Mouse (Mus musculus) MEL (cell line): ENCODE data around the gene Tnxb. TPM values are rescaled to one million over a fixed set of nuclear protein-coding genes. Genes with fewer than 3 reads are reported as not detected.

ENCODE experiments used
- DNase-seq: peaks from one replicate; pipeline ENCODE4 v3.0.0; 2011; ENCODE audit warnings: low read depth, low spot score
- H3K27ac ChIP-seq: 2 replicates; pipeline ENCODE4 v1.5.1; 2012; ENCODE audit warnings: low read depth, mild to moderate bottlenecking, control low read depth, low read length, moderate library complexity; ENCODE audit not compliant: control insufficient read depth
- H3K27me3 ChIP-seq, 2 experiments: fragments of 150-350 bp in 1 of 2; sonication (generic) in 1 of 2; 2 replicates each; pipeline ENCODE4 v1.6.1; 2012; ENCODE audit warnings: low read length in 2 of 2, mild to moderate bottlenecking in 2 of 2, improper control_type of control experiment in 1 of 2, moderate library complexity in 1 of 2; ENCODE audit not compliant: insufficient read depth in 2 of 2, control insufficient read depth in 1 of 2
- H3K36me3 ChIP-seq, 2 experiments: 2 replicates each; pipeline ENCODE4 v1.6.1; 2012 to 2014; ENCODE audit warnings: low read length in 2 of 2, improper control_type of control experiment in 1 of 2, inconsistent platforms in 1 of 2, mild to moderate bottlenecking in 1 of 2; ENCODE audit not compliant: insufficient read depth in 2 of 2, control insufficient read depth in 1 of 2
- H3K4me1 ChIP-seq, 2 experiments: fragments of 150-350 bp in 1 of 2; sonication (generic) in 1 of 2; 2 replicates each; pipeline ENCODE4 v1.6.1; 2012; ENCODE audit warnings: low read length in 2 of 2, improper control_type of control experiment in 1 of 2, mild to moderate bottlenecking in 1 of 2; ENCODE audit not compliant: insufficient read depth in 2 of 2, control insufficient read depth in 1 of 2
- H3K4me3 ChIP-seq, 2 experiments: fragments of 150-350 bp in 1 of 2; sonication (generic) in 1 of 2; 2 replicates each; pipeline ENCODE4 v1.5.1; 2012; ENCODE audit warnings: low read depth in 2 of 2, low read length in 2 of 2, mild to moderate bottlenecking in 2 of 2, moderate library complexity in 2 of 2, control low read depth in 1 of 2, improper control_type of control experiment in 1 of 2; ENCODE audit not compliant: control insufficient read depth in 1 of 2, insufficient read depth in 1 of 2
- H3K79me2 ChIP-seq: 2 replicates; pipeline ENCODE4 v1.6.1; 2012; ENCODE audit warnings: mild to moderate bottlenecking, low read length, moderate library complexity; ENCODE audit not compliant: control insufficient read depth, poor library complexity, insufficient read depth
- H3K9ac ChIP-seq: 2 replicates; pipeline ENCODE4 v1.6.1; 2012; ENCODE audit warnings: low read depth, mild to moderate bottlenecking, control low read depth, low read length, moderate library complexity; ENCODE audit not compliant: control insufficient read depth, poor library complexity, severe bottlenecking
- H3K9me3 ChIP-seq: fragments of 150-350 bp; sonication (generic); replicated peaks from 2 replicates; pipeline ENCODE4 v1.6.1; 2012; ENCODE audit warnings: mild to moderate bottlenecking, low read length, improper control_type of control experiment, moderate library complexity; ENCODE audit not compliant: insufficient read depth
- ELF1 ChIP-seq: IDR thresholded peaks from 2 replicates; pipeline ENCODE4 v1.6.1; 2014; ENCODE audit warnings: low read depth, mild to moderate bottlenecking, inconsistent platforms, low read length, improper control_type of control experiment, moderate library complexity
- HCFC1 ChIP-seq: IDR thresholded peaks from 2 replicates; pipeline ENCODE4 v1.6.1; 2012; ENCODE audit warnings: low read depth, mild to moderate bottlenecking, inconsistent platforms, low read length, improper control_type of control experiment, moderate library complexity
- JUND ChIP-seq: IDR thresholded peaks from 2 replicates; pipeline ENCODE4 v1.6.1; 2011; ENCODE audit warnings: low read depth, mild to moderate bottlenecking, improper control_type of control experiment, low read length
- NRF1 ChIP-seq: IDR thresholded peaks from 2 replicates; pipeline ENCODE4 v1.6.1; 2014; ENCODE audit warnings: low read depth, mild to moderate bottlenecking, inconsistent platforms, low read length, improper control_type of control experiment, moderate library complexity; ENCODE audit not compliant: poor library complexity, insufficient read depth, severe bottlenecking
- POLR2A ChIP-seq, 2 experiments: IDR thresholded peaks; 2 replicates each; pipeline ENCODE4 v1.6.1; 2011 to 2012; ENCODE audit warnings: low read length in 2 of 2, mild to moderate bottlenecking in 2 of 2, control low read depth in 1 of 2, improper control_type of control experiment in 1 of 2, low read depth in 1 of 2, moderate library complexity in 1 of 2; ENCODE audit not compliant: control insufficient read depth in 1 of 2, insufficient read depth in 1 of 2, poor library complexity in 1 of 2
- POLR2AphosphoS5 ChIP-seq: IDR thresholded peaks from 2 replicates; pipeline ENCODE4 v1.6.1; 2012; ENCODE audit warnings: low read depth, borderline replicate concordance, mild to moderate bottlenecking, inconsistent platforms, low read length, moderate library complexity, mixed read lengths
- RCOR1 ChIP-seq: IDR thresholded peaks from 2 replicates; pipeline ENCODE4 v1.6.1; 2012; ENCODE audit warnings: low read depth, mild to moderate bottlenecking, inconsistent platforms, low read length, improper control_type of control experiment
- TAL1 ChIP-seq: IDR thresholded peaks from 2 replicates; pipeline ENCODE4 v1.6.1; 2012; ENCODE audit warnings: mild to moderate bottlenecking, inconsistent platforms, low read length, moderate library complexity, mixed read lengths
- TBP ChIP-seq: IDR thresholded peaks from 2 replicates; pipeline ENCODE4 v1.8.0; 2011; ENCODE audit warnings: low read depth, low read length, improper control_type of control experiment
- polyA plus RNA-seq, 2 experiments: library from polyadenylated mRNA; stranded (reverse) in 1 of 2; unstranded in 1 of 2; fragments of >175 nt in 1 of 2; fragments of >200 nt in 1 of 2; gene quantifications; 2 replicates each; pipeline versions ENCODE4 v1.2.1 to v1.2.4; 2012; ENCODE audit warnings: low replicate concordance in 2 of 2, low read depth in 1 of 2; ENCODE audit not compliant: insufficient read length in 2 of 2, insufficient read depth in 1 of 2, missing spikeins in 1 of 2
- total RNA-seq: library from RNA; depleted of rRNA; stranded (reverse); fragments of 300-350 nt; gene quantifications from 2 replicates; pipeline ENCODE4 v1.2.3, GENCODE M21; 2012

The Tnxb gene
- total and polyA plus RNA-seq, 3 experiments: 0.27 to 0.28 TPM; not detected in 1

DNA sequence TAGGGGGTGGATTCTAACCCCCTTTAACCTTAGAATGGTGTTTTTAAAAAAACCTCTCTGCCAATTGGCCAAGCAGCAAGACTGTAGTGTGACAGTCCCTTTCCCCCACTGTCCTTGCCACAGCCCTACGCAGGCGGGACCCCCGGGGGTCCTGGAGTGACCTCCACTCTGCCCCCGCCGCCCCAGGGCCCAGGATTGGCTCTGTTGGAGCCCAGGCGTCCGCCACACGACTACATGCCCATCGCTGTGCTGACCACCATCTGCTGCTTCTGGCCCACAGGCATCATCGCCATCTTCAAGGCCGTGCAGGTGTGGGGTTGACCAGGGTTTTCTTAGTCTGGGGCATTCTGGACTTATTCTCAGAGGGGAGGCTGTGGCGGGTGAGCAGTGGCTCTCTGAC lies 38.7 kb upstream of the Tnxb start:
- peaks cover 0 to 9% of the 10 kb centered on the region in 2 experiments; a peak in 2 of 4 replicates for H3K36me3 ChIP-seq
- no peak for TF ChIP-seq JUND
- TF ChIP-seq RCOR1: 0 out of 2 replicates have a peak, but pooled peaks have one; percentile 11
- no peak overlapping the region for H3K27ac ChIP-seq
- peak overlapping the region; percentile 48 for H3K9ac ChIP-seq
- DNase-seq: no peak
- H3K9me3 ChIP-seq: no peaks in the 10 kb centered on the region
- peaks cover 0 to 24% of the 10 kb centered on the region in 2 experiments; a peak in 3 of 4 replicates for H3K4me1 ChIP-seq
- peaks cover 0 to 3% of the 10 kb centered on the region in 2 experiments; a peak in 2 of 4 replicates for H3K27me3 ChIP-seq
- peaks cover 4% of the 10 kb centered on the region; the same call in 1 of the 2 replicates for H3K79me2 ChIP-seq
- peak overlapping the region; percentile 42 to 58 for H3K4me3 ChIP-seq

DNA sequence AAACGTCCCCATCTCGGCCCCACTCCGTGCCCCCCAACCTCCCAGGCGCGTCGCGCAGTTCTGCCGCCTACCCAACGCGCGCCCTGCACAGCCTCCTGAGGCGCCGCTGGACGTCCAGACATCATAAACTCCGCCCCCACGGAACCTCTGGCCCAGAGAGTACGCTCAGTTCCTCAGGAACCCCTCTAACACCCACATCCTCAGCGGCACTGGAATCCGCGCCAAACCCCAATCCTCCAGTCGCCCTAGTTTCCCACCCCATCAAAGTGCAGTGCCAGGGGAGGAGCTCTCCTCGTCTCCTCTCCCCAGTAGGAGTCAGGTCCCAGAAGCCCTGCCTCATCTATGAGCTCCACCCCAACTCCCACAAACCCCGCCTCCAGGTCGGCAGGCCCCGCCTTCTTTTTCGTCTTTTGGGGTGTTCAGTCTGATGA lies 38.1 kb upstream of the Tnxb start:
- Histone ChIP-seq H3K27me3 (peaks cover 0 to 3% of the 10 kb centered on the region in 2 experiments; a peak in 2 of 4 replicates), H3K79me2 (peaks cover 1% of the 10 kb centered on the region; the same call in 1 of the 2 replicates)
- DNase-seq: peak; percentile 95

DNA sequence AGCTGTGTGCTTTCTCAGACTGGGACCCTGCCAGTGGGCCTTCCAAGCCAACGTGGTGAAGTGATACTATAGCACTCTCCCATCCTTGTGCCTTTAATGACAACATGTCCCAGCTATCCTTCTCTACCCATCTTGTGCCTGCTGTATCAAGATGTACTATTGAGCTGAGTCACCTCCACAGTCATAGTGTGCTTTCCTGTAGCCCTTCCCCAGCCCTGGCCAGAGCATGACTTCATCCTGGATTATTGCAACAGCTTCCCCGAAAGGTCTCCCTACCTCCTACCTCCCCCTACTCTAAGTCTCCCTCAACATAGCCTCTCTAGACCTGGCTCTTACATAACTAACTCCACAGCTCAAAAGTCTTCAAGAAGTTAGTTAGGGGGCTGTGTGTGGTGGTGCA lies 34.7 kb upstream of the Tnxb start:
- H3K9ac ChIP-seq: no peak overlapping the region
- H3K27ac ChIP-seq: no peak overlapping the region
- peak; percentile 33 for DNase-seq
- no peaks in the 10 kb centered on the region for H3K79me2 ChIP-seq
- peaks cover 0 to 14% of the 10 kb centered on the region in 2 experiments; a peak in 2 of 4 replicates for H3K4me1 ChIP-seq
- H3K9me3 ChIP-seq: no peaks in the 10 kb centered on the region
- H3K36me3 ChIP-seq: peaks cover 0 to 5% of the 10 kb centered on the region in 2 experiments; a peak in 1 of 4 replicates
- peaks cover 5 to 12% of the 10 kb centered on the region in 2 experiments; a peak in 3 of 4 replicates for H3K27me3 ChIP-seq
- no peak overlapping the region for H3K4me3 ChIP-seq
- TF ChIP-seq POLR2AphosphoS5 (no peak), TAL1 (peak; percentile 38; the same call in 1 of the 2 replicates)

More for the DNA sequence above, 38.1 kb upstream of the Tnxb start:
- H3K27ac ChIP-seq: peak overlapping the region; percentile 34; the same call in 1 of the 2 replicates
- peak overlapping the region; percentile 57 to 58 for H3K4me3 ChIP-seq
- H3K9me3 ChIP-seq: no peaks in the 10 kb centered on the region
- TF ChIP-seq POLR2A (IDR thresholded peaks at IDR 0.05; ENCODE audit: control insufficient read depth in 1 of 2, insufficient read depth in 1 of 2, low read depth in 1 of 2, low read length in 2 of 2, poor library complexity in 1 of 2) (peak in 1 of 2 experiments; percentile 45; a peak in 2 of 4 replicates), TBP (no peak)
- H3K36me3 ChIP-seq: peaks cover 0 to 9% of the 10 kb centered on the region in 2 experiments; a peak in 2 of 4 replicates
- peaks cover 0 to 24% of the 10 kb centered on the region in 2 experiments; a peak in 3 of 4 replicates for H3K4me1 ChIP-seq
- H3K9ac ChIP-seq: peak overlapping the region; percentile 48

GRCm38 (mm10) chr17:34637459-34637858 lies 32.9 kb upstream of the Tnxb start:
- no peaks in the 10 kb centered on the region for H3K79me2 ChIP-seq
- peaks cover 0 to 5% of the 10 kb centered on the region in 2 experiments; a peak in 1 of 4 replicates for H3K4me1 ChIP-seq
- no peaks in the 10 kb centered on the region for H3K9me3 ChIP-seq
- no peaks in the 10 kb centered on the region for H3K36me3 ChIP-seq
- no peak for TF ChIP-seq ELF1
- no peak for TF ChIP-seq HCFC1
- TF ChIP-seq NRF1: no peak
- TF ChIP-seq, all 39 proteins: peak for 0
- DNase-seq: no peak
- Histone ChIP-seq H3K27me3 (peaks cover 5 to 12% of the 10 kb centered on the region in 2 experiments; a peak in 3 of 4 replicates), H3K9ac (no peak overlapping the region), H3K27ac (no peak overlapping the region), H3K4me3 (no peak overlapping the region)
